Mouse (Mus musculus): ENCODE results near the gene Gramd4. TPM values are rescaled to one million over a fixed set of nuclear protein-coding genes. Genes with fewer than 3 reads are reported as not detected.

Gene Gramd4
- polyA plus RNA-seq, 1 experiment from 2014 or later, result 8.4 TPM

DNA sequence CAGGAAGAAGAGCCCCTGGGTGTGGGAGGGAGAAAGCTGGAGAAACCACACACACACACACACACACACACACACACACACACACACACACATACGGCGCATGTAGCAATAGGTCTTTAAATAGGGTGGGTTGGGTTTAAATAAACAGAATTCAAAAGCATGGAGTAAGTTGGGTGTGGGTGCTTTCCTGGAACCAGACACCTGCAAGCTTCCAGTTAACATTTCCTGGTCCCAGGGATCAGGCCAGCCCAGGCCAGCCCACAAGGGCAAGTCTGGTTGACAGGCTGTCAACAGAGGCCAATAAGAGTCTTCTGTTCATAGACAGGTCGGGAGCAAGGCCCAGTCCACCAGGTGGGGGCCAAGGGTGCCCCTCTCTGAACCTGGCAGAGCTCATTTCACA is 21.6 kb upstream of the Gramd4 start:
- WGBS, result 69% methylated on average over 2 of the region's 3 CpGs
- Histone ChIP-seq H3K36me3 (ENCODE audit: control insufficient read depth, insufficient read depth, low read length) (no peaks in the 10 kb centered on the region), H3K9ac (ENCODE audit: low read length) (no peak overlapping the region), H3K4me3 (ENCODE audit: low read depth, low read length) (no peak overlapping the region), H3K27me3 (ENCODE audit: control insufficient read depth, insufficient read depth, low read length) (peaks cover 37% of the 10 kb centered on the region), H3K4me2 (ENCODE audit: low read depth, severe bottlenecking) (no peak overlapping the region), H3K9me3 (ENCODE audit: control insufficient read depth, low read length) (no peaks in the 10 kb centered on the region; the same call in 1 of the 2 replicates), H3K4me1 (ENCODE audit: control insufficient read depth, insufficient read depth, low read length) (peaks cover 9% of the 10 kb centered on the region), H3K27ac (replicated peaks; ENCODE audit: low read depth, low read length) (no peak overlapping the region)
- DNase-seq (ENCODE audit: low spot score) (no peak), ATAC-seq (ENCODE audit: insufficient number of reproducible peaks, low FRiP score, low TSS enrichment, low read depth) (no peak)

DNA sequence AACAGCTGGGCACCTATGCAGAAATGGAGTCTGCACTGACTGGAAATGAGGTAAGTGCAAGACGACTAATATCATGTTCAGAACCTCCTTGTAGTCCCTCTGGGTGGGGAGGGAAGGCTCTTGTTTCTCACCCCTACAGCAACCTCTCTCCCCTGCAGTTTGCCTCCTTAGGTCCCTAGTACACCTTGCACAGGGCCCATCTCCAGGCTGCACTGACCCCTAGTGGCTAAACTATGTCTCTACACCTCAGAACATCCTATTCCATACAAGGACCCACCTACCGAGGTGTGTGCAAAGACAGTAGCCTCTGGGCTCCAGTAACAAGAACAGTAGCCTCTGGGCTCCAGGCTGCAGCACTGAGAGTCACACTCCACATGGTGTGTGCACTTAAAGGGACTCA is 18.7 kb upstream of the Gramd4 start:
- Histone ChIP-seq H3K9ac (ENCODE audit: low read length) (no peak overlapping the region), H3K9me3 (ENCODE audit: control insufficient read depth, low read length) (no peaks in the 10 kb centered on the region), H3K4me2 (ENCODE audit: low read depth, severe bottlenecking) (no peak overlapping the region), H3K4me3 (ENCODE audit: low read depth, low read length) (no peak overlapping the region), H3K27ac (replicated peaks; ENCODE audit: low read depth, low read length) (no peak overlapping the region), H3K4me1 (ENCODE audit: control insufficient read depth, insufficient read depth, low read length) (peaks cover 6% of the 10 kb centered on the region), H3K27me3 (ENCODE audit: control insufficient read depth, insufficient read depth, low read length) (peaks cover 12% of the 10 kb centered on the region), H3K36me3 (ENCODE audit: control insufficient read depth, insufficient read depth, low read length) (no peaks in the 10 kb centered on the region)
- DNase-seq (ENCODE audit: low spot score) (peak; percentile 86), ATAC-seq (ENCODE audit: insufficient number of reproducible peaks, low FRiP score, low TSS enrichment, low read depth) (peak; percentile 61)
- 0% methylated on average over 2 of the region's 2 CpGs for WGBS

DNA sequence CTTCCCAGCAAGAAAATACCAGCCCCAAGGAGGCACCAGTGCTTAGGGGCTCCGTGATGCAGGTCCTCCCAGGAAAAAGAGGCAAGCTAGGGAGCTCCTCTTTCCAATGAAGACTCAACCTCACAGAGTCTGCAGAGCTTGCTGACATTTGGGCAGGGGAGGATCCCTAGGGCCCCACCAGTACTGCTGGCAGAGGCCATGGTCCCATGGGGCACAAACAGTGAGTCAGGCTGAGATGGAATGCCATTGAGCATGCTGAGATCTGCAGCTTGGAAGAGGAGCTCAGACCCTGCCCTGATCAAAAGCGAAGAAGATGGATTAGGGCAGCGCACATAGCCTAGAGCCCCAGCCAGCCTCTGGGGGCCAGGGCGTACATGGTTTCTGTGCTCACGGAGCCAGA is 16.1 kb upstream of the Gramd4 start:
- no peak for DNase-seq (ENCODE audit: low spot score)
- ATAC-seq (ENCODE audit: insufficient number of reproducible peaks, low FRiP score, low TSS enrichment, low read depth), result no peak
- H3K9ac ChIP-seq (ENCODE audit: low read length), result no peak overlapping the region
- no peaks in the 10 kb centered on the region; the same call in 1 of the 2 replicates for H3K4me1 ChIP-seq (ENCODE audit: control insufficient read depth, insufficient read depth, low read length)
- 72% methylated on average over 5 of the region's 5 CpGs for WGBS
- H3K36me3 ChIP-seq (ENCODE audit: control insufficient read depth, insufficient read depth, low read length), result no peaks in the 10 kb centered on the region
- H3K27ac ChIP-seq (replicated peaks; ENCODE audit: low read depth, low read length), result no peak overlapping the region
- no peak overlapping the region for H3K4me2 ChIP-seq (ENCODE audit: low read depth, severe bottlenecking)
- H3K4me3 ChIP-seq (ENCODE audit: low read depth, low read length), result no peak overlapping the region
- no peaks in the 10 kb centered on the region for H3K9me3 ChIP-seq (ENCODE audit: control insufficient read depth, low read length)
- H3K27me3 ChIP-seq (ENCODE audit: control insufficient read depth, insufficient read depth, low read length), result peaks cover 2% of the 10 kb centered on the region; the same call in 1 of the 2 replicates

DNA sequence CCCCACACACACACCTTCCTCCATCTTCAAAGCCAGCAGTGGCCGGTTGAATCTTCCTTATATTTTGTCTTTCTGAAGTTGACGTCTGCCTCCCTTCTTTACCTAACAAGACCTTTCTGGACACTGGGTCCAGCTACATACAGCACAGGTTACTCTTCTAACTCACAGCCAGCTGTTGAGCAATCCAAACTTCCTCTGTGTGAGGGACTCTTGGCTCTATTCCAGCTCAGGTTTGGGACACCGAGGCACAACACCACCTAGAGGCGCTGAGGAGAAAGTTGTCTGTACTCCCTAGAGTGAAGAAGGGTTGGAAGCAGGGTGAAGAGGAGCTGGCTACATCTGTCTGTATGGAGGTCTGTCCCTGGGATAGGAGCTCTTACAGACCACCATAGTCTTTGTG is 15.1 kb upstream of the Gramd4 start:
- WGBS, result 48% methylated on average over 4 of the region's 4 CpGs
- Histone ChIP-seq H3K9me3 (ENCODE audit: control insufficient read depth, low read length) (no peaks in the 10 kb centered on the region), H3K27ac (replicated peaks; ENCODE audit: low read depth, low read length) (no peak overlapping the region), H3K4me1 (ENCODE audit: control insufficient read depth, insufficient read depth, low read length) (no peaks in the 10 kb centered on the region; the same call in 1 of the 2 replicates), H3K4me2 (ENCODE audit: low read depth, severe bottlenecking) (no peak overlapping the region), H3K36me3 (ENCODE audit: control insufficient read depth, insufficient read depth, low read length) (no peaks in the 10 kb centered on the region), H3K9ac (ENCODE audit: low read length) (no peak overlapping the region), H3K27me3 (ENCODE audit: control insufficient read depth, insufficient read depth, low read length) (peaks cover 2% of the 10 kb centered on the region; the same call in 1 of the 2 replicates), H3K4me3 (ENCODE audit: low read depth, low read length) (no peak overlapping the region)
- DNase-seq (ENCODE audit: low spot score) (no peak), ATAC-seq (ENCODE audit: insufficient number of reproducible peaks, low FRiP score, low TSS enrichment, low read depth) (no peak)

DNA sequence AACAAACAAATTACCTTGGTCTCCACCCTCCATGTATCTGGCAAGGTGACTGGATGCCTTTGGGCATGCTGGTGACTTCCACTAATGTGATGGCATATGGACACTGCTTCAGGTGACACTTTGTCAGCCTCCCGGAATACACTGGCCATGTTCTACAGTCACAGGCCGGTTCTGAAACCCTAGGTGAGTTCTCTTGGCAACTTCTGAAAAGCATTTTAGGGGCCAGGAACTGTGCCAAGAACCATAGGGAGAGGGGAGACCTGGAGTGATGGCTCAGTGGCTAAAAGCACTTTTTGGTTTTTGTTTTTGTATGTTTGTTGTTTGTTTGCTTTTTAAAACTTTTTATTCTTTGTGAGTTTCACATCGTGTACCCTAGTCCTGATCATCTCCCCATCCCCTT is 8.0 kb upstream of the Gramd4 start:
- no peak for ATAC-seq (ENCODE audit: insufficient number of reproducible peaks, low FRiP score, low TSS enrichment, low read depth)

DNA sequence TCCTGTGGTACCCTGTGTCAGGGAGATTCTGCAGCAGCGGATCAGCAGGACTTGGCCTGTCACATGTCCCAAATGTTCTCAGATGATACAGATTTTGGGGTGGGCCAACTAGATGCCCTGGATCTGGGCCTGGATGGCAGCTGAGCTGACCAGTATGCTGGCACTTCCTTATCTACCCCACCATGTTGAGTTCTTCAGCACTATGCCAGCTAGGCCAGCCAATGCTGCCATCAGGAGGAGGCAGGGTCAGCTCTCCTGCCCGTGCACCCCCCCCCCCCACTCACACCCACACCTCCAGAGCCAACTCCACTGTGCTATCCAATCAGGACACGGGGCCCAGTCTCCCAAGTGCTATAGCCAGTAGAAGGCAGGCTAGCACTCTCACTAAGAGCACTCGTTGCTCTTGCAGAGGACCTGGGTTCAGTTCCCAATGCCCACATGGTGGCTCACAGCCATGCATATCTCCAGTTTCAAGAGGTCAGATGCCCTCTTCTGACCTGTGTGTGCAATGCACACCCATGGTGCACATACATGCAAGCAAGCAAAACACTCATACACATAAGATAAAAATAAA is 7.2 kb upstream of the Gramd4 start:
- no peak for DNase-seq (ENCODE audit: low spot score)
- Histone ChIP-seq H3K4me1 (ENCODE audit: control insufficient read depth, insufficient read depth, low read length) (no peaks in the 10 kb centered on the region), H3K4me3 (ENCODE audit: low read depth, low read length) (no peak overlapping the region), H3K27me3 (ENCODE audit: control insufficient read depth, insufficient read depth, low read length) (0 out of 2 replicates have a peak, but pooled peaks cover 2% of the 10 kb centered on the region), H3K4me2 (ENCODE audit: low read depth, severe bottlenecking) (no peak overlapping the region), H3K36me3 (ENCODE audit: control insufficient read depth, insufficient read depth, low read length) (no peaks in the 10 kb centered on the region), H3K9ac (ENCODE audit: low read length) (no peak overlapping the region), H3K9me3 (ENCODE audit: control insufficient read depth, low read length) (no peaks in the 10 kb centered on the region), H3K27ac (replicated peaks; ENCODE audit: low read depth, low read length) (no peak overlapping the region)
- no peak for ATAC-seq (ENCODE audit: insufficient number of reproducible peaks, low FRiP score, low TSS enrichment, low read depth)
- WGBS, result 79% methylated on average over 4 of the region's 4 CpGs

More for the DNA sequence above, 8.0 kb upstream of the Gramd4 start:
- no peak overlapping the region for H3K9ac ChIP-seq (ENCODE audit: low read length)
- H3K4me1 ChIP-seq (ENCODE audit: control insufficient read depth, insufficient read depth, low read length), result no peaks in the 10 kb centered on the region
- no peak overlapping the region for H3K4me3 ChIP-seq (ENCODE audit: low read depth, low read length)
- H3K27me3 ChIP-seq (ENCODE audit: control insufficient read depth, insufficient read depth, low read length), result 0 out of 2 replicates have a peak, but pooled peaks cover 2% of the 10 kb centered on the region
- H3K9me3 ChIP-seq (ENCODE audit: control insufficient read depth, low read length), result no peaks in the 10 kb centered on the region
- no peak overlapping the region for H3K27ac ChIP-seq (replicated peaks; ENCODE audit: low read depth, low read length)
- DNase-seq (ENCODE audit: low spot score), result no peak
- no peak overlapping the region for H3K4me2 ChIP-seq (ENCODE audit: low read depth, severe bottlenecking)
- no peaks in the 10 kb centered on the region for H3K36me3 ChIP-seq (ENCODE audit: control insufficient read depth, insufficient read depth, low read length)
- WGBS, result 87% methylated on average over 3 of the region's 3 CpGs

DNA sequence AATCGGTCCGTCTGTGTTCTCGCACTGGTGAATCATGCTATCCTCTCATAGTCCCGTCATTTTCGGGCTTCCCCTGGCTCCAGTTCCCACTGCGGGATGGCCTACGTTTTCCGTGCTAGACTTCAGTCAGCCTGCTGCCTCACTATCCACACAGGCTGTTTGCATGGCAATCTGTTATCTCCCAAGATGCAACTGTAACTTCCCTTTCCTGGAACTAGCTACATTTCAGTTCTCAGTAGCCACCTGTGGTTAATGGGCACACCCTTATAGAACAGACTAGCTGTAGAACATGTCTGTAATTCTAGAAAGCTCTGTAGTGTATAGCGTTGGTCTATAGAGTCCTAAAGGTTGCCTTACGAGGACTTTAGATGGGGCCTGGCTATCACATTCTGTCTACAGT is 6.3 kb upstream of the Gramd4 start:
- 88% methylated on average over 10 of the region's 10 CpGs for WGBS
- no peak overlapping the region for H3K9ac ChIP-seq (ENCODE audit: low read length)
- H3K9me3 ChIP-seq (ENCODE audit: control insufficient read depth, low read length), result no peaks in the 10 kb centered on the region
- ATAC-seq (ENCODE audit: insufficient number of reproducible peaks, low FRiP score, low TSS enrichment, low read depth) (no peak), DNase-seq (ENCODE audit: low spot score) (no peak)
- no peak overlapping the region for H3K27ac ChIP-seq (replicated peaks; ENCODE audit: low read depth, low read length)
- no peaks in the 10 kb centered on the region for H3K36me3 ChIP-seq (ENCODE audit: control insufficient read depth, insufficient read depth, low read length)
- no peak overlapping the region for H3K4me3 ChIP-seq (ENCODE audit: low read depth, low read length)
- 0 out of 2 replicates have a peak, but pooled peaks cover 2% of the 10 kb centered on the region for H3K27me3 ChIP-seq (ENCODE audit: control insufficient read depth, insufficient read depth, low read length)
- no peak overlapping the region for H3K4me2 ChIP-seq (ENCODE audit: low read depth, severe bottlenecking)
- no peaks in the 10 kb centered on the region for H3K4me1 ChIP-seq (ENCODE audit: control insufficient read depth, insufficient read depth, low read length)

DNA sequence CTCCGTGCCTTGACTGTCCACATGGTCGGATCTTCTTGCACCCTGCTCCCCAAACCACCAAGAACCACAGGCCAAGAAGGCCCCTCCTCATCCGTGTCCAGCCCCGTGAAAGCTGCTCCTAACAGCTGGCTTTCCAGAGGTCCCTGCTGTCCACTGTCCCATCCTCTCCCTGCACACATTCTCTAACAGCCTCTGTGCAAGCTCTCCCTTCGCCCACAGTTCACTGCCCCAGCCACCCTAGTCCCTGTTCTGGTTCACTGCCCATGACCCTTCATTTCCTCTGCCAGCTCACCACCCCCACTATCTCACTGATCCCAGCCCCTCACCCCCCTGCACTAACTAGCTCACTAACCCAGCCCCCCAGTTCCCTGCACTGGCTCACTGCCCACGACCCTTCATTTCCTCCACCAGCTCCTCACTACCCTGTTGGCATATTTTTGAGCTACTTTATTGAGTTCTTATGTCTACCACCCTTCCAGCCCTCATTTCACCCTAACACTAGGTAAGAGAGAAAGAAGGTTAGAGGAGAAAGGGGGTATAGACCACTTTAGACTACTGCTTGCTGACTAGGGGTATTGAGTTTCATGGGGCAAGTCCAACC is 5.5 kb upstream of the Gramd4 start:
- no peak overlapping the region for H3K27ac ChIP-seq (replicated peaks; ENCODE audit: low read depth, low read length)
- H3K27me3 ChIP-seq (ENCODE audit: control insufficient read depth, insufficient read depth, low read length), result 0 out of 2 replicates have a peak, but pooled peaks cover 2% of the 10 kb centered on the region
- no peak overlapping the region for H3K4me2 ChIP-seq (ENCODE audit: low read depth, severe bottlenecking)
- H3K4me3 ChIP-seq (ENCODE audit: low read depth, low read length), result no peak overlapping the region
- no peak overlapping the region for H3K9ac ChIP-seq (ENCODE audit: low read length)
- ATAC-seq (ENCODE audit: insufficient number of reproducible peaks, low FRiP score, low TSS enrichment, low read depth) (no peak), DNase-seq (ENCODE audit: low spot score) (no peak)
- H3K36me3 ChIP-seq (ENCODE audit: control insufficient read depth, insufficient read depth, low read length), result no peaks in the 10 kb centered on the region
- no peaks in the 10 kb centered on the region for H3K9me3 ChIP-seq (ENCODE audit: control insufficient read depth, low read length)
- 67% methylated on average over 6 of the region's 6 CpGs for WGBS
- no peaks in the 10 kb centered on the region for H3K4me1 ChIP-seq (ENCODE audit: control insufficient read depth, insufficient read depth, low read length)

Data from limb, embryonic 11.5 days (tissue).